In genomic region chr2:58948796-58949195, GRCm38 (mm10) we compare ENCODE assay signal across 17 mouse cellular contexts.
"Had no signal": no experiment of that assay in that cellular context is flagged by ENCODE, and none has a peak within 500 bp of the region (broad histone marks: within the 10 kb centered on the region; RNA-seq: fewer than 3 reads in every experiment).

No protein-coding gene starts in this region.

- H3K27ac ChIP-seq: liver, embryonic 14.5 days; midbrain, embryonic 10.5 days; midbrain, embryonic 12.5 days; neural tube, embryonic 13.5 days; neural tube, embryonic 15.5 days; stomach, embryonic 15.5 days; stomach, postnatal 0 days had no signal

- H3K4me1 ChIP-seq: midbrain, embryonic 10.5 days; midbrain, embryonic 12.5 days; neural tube, embryonic 13.5 days; neural tube, embryonic 15.5 days; stomach, embryonic 15.5 days had no signal

- H3K9ac ChIP-seq: liver, embryonic 14.5 days; lung, embryonic 14.5 days; midbrain, embryonic 12.5 days; neural tube, embryonic 13.5 days; neural tube, embryonic 15.5 days; stomach, embryonic 15.5 days had no signal

- H3K36me3 ChIP-seq: midbrain, embryonic 10.5 days; midbrain, embryonic 12.5 days; neural tube, embryonic 13.5 days; neural tube, embryonic 15.5 days; stomach, embryonic 15.5 days had no signal

- H3K27me3 ChIP-seq: midbrain, embryonic 12.5 days; neural tube, embryonic 13.5 days; neural tube, embryonic 15.5 days; stomach, embryonic 15.5 days had no signal

- H3K4me3 ChIP-seq: midbrain, embryonic 10.5 days; midbrain, embryonic 12.5 days; myocyte; neural tube, embryonic 13.5 days; neural tube, embryonic 15.5 days; stomach, embryonic 15.5 days had no signal

- DNase-seq: lung, adult 18-20 months; lung, embryonic 14.5 days; lung, postnatal 10 days; lung, postnatal 4 days; midbrain, embryonic 14.5 days; right cerebral cortex, adult 18-20 months; thymus, adult 18-20 months; thymus, postnatal 14 days; thymus, postnatal 36 days had no signal

- H3K4me2 ChIP-seq: lung, embryonic 14.5 days; midbrain, embryonic 12.5 days; neural tube, embryonic 13.5 days; neural tube, embryonic 15.5 days; stomach, embryonic 15.5 days had no signal

- H3K9me3 ChIP-seq: midbrain, embryonic 10.5 days; midbrain, embryonic 12.5 days; neural tube, embryonic 13.5 days; neural tube, embryonic 15.5 days; stomach, embryonic 15.5 days had no signal
